Mouse (Mus musculus) monocyte, adult 5-6 weeks (primary cell): ENCODE data around the gene Ccdc102a. TPM values are rescaled to one million over a fixed set of nuclear protein-coding genes. Genes with fewer than 3 reads are reported as not detected.

Experiments used
- ATAC-seq: fragments of 153-309, 156-312 bp; replicated peaks from 2 replicates; pipeline ENCODE4 v1.8.0; 2017; ENCODE audit warnings: mild to moderate bottlenecking; ENCODE audit not compliant: low TSS enrichment, insufficient number of reproducible peaks, severe bottlenecking, poor library complexity, low FRiP score
- total RNA-seq: library from RNA; stranded (forward); fragments of 200-1000, 200-491, 200-594 nt; gene quantifications from 3 replicates; pipeline ENCODE4 v1.2.3, GENCODE M21; 2017

Gene Ccdc102a
- total RNA-seq, 1 experiment from 2014 or later = 1.8 TPM

DNA sequence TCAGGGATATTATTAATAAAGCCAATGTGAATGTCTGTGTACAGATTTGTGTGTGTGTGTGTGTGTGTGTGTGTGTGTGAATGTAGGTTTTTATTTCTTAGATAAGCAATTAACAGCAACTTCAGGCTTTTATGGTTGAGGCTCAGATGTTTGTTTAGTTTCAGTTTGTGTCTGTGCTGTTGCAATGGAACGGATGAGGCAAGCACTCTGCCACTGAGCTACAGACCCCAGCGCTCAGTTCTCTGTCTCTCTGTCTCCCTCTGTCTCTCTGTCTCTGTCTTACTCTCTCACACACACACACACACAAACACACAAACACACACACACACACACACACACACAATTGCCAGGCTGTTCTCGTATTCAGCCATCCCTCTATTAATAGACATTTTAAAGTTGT is 10.3 kb upstream of the Ccdc102a start:
- ATAC-seq = no peak

DNA sequence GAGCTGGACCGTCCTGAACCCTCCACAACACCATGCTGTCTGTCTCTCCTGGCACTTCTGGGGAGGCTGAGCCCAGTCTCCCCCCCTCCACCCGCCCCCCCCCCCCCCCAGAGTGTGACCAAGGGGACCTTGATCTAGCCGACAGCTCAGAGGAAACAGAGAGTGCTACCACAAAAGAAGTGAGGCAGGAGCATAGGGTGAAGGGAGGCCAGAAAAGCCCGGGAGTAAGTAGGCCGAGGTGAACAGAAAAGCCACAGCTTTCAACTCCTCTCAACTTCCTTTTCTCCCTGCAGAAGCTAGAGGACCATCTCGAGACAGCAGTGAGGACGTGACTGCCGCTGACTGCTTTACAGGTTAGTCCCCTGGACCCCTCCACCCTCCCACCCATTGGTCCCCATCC is 5.5 kb upstream of the Ccdc102a start, which contains the start of gene Adgrg5:
TSS of gene Adgrg5 (plus strand) at position 290 of the 400 bp plus-strand sequence.
- ATAC-seq = no peak

DNA sequence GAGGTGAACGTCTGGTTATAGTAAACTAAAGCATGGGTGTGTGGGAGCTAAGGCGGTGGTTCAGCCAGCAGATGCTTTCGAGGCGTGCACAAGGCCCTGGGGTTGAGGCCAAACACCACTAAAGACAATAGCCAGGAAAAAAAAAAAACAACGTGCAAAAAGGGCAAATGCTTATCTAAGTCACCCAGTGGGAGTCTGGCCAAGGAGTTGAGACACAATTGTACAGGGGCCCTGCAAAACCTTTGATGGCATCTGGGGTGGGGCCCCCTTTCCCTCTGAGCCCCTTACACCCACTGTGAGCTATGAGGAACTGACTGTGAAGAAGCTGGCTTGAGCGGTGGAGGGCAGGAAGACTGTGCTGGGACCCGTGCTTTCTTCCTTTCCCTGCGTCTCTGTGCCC is 4.7 kb upstream of the Ccdc102a start:
- no peak for ATAC-seq

- no peak for ATAC-seq
These were observed 4.3 kb upstream of the Ccdc102a start for GRCm38 (mm10) chr8:94922176-94922575.

DNA sequence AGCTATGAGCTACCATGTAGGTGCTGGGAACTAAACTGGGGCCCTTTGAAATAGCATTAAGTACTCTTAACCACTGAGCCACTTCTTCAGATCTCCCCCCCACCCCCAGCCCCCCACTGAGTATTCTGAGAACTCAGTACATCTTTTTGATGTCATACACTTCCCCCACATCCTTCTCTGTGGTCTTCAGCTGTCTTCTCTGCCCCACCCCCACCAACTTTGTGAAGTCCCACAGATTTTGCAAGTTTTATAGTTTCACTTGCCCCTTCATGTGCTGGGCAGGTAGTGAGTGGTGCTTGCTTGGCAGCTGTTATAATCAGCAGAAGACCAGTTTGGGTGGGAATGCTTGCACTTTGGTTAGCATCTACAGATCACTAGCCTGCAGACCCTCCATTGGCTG is 1.4 kb upstream of the Ccdc102a start:
- no peak for ATAC-seq

DNA sequence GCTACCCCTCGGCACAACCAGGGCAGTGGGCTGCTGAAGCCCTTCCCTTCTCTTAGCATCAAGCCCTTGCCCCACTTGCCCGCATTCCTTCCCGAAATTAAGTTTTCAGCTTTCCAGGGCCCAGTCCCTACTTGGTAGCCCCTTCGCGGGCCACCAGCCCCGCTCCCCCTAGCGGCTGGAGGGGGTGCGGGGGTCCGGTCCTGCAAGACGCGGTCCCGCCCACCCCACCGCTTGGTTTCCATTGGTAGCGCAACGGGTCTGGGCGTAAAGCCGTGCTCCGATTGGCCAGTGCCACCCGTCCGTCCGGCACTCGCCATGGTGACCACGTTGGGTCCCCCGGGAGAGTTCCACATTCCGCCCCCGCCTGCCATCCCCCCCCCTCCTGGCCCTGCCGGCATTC is 546 bp downstream of the Ccdc102a start:
- ATAC-seq = peak; percentile 83

DNA sequence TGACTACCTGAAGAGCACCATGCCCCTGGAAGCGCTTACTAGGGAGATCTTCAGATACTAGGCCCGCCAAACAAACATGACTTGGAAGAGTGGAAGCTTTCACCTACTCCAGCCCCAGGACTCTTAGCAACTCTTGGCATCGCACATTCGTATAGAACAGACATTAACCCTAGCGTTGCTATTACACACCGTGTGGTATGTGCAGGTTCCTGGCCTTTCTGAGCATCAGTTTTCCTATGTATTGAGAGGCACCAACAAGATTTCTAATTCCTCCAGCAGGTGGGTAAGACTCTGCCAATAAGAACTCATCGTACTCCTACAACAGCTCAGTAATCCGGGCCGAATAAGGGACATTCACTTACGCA is 956 bp downstream of the Ccdc102a start:
- no peak for ATAC-seq

GRCm38 (mm10) chr8:94916311-94916959 is 1.5 kb downstream of the Ccdc102a start:
- no peak for ATAC-seq

DNA sequence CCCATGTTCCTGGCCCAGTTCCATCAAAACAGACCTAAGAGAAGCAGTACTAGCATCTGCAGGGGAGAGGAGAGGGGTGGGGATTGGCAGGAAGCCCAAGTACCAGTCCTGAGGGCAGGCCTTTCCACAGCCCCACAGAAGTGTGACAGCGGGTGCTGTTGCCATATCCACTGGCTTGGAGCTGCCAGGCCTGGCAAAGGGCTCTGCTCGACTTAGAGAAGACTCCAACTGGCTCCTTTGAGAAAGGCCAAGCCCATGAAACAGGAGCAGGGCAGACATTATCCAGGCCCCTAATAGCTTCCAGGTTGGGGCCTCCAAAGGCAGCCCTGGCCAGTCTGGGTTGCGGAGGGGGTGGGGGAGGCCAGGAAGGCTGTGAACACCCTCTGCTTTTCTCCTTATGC is 3.2 kb downstream of the Ccdc102a start:
- no peak for ATAC-seq

DNA sequence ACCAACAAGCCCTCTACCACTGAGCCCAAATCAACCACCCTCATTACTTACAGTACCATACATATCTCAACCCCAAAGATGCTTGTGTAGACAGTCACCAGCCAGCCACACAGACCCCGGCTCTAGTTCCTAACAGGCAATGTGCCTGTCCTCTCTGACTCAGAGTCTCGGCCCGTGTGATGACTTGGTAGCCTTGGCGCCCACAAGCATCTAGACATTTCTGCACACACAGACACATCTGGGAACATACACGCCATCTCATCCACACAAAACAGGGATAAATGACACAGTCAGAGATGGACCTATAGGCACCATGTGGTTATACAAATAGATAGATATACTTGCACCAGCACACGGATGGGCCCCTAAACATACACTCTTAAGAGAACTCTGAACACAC is 3.6 kb downstream of the Ccdc102a start:
- ATAC-seq = no peak

DNA sequence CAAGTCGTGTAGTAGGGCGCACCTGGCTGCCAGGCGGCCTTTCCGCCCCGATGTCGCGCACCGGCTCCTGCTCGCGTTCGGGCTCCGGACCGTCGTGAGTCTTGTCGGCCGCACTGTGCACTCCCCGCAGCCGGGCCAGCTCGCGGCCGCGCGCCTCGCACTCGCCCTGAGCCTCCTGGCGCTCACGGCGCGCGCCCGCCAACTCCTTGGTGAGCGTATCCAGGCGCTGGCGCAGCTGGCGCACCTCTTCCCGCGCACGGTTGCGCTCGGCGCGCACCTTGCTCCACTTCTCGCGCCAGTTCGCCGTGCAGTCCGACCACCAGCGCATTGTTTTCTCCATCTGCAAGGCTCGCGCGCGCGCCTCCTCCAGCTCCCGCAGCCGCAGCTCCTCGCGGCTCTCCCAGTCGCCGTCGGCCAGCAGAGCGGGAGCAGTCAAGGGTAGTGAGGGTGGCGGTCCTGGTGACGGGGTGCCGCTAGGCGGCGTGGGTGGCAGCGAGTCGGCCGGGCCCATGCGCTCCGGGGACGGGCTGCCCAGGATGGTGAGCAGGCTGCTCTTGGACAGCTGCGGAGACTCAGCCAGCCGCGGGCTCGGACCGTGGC is 4.7 kb downstream of the Ccdc102a start:
- ATAC-seq = no peak

DNA sequence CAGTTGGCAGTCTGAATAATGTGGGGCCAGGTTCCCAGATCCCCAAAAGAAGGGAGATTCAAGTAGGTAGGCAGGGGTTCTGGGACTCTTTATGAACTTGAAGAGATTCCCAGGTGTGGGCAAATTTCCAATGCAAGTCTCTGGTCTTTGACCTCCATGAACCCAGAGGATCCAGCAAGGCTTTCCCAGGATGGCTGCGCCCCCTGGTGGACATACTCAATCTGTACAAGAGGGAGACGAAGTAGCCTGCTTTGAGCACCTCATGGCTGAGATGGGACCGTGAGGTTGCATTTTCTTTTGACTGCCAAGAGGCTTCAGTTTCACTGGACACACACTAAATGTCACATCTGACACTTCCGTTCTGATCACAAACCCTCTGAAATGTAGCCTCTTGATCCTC is 9.1 kb downstream of the Ccdc102a start:
- no peak; the same call in 1 of the 2 replicates for ATAC-seq

GRCm38 (mm10) chr8:94907591-94908300 is 10.2 kb downstream of the Ccdc102a start:
- no peak for ATAC-seq

GRCm38 (mm10) chr8:94904450-94905175 is 13.3 kb downstream of the Ccdc102a start:
- no peak for ATAC-seq

DNA sequence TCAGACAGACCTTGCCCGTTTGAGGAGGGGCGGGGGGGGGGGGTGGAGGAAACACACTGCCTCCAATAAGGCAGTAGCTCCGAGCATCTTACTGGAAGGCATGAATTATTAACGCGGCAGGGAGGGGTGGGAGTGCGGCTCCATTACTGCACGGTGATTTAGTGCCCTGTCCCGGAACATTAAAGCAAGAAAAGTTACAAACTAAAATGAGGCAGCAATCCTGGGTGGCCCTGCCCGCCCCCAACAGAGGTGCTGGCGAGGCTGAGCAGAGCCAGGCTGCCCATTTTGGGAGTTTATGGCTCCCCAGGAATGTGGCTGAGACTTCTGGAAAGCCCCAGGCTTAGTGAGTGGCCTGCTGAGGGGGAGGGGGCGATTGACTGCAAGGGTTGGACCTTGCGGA is 14.2 kb downstream of the Ccdc102a start:
- ATAC-seq = no peak

DNA sequence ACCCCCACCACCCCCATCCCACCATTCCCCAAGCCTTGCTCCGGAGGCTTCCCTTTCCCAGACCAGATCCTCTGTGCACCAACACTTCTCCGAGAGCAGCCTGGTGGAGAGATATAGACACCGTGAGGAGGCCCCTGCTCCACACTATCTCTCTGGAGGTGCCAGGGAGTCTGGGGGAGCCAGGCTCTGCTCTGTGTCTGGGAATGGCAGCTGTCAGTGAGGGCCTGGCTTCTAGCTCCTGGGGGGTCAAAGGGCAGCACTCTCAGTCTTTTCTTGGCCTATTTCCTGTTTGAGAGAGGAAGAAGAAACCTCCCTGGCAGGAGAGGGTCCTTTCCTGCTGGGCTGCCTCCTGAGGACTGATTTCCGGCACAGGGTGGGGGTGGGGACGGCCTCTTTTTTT is 16.9 kb downstream of the Ccdc102a start:
- ATAC-seq = no peak

DNA sequence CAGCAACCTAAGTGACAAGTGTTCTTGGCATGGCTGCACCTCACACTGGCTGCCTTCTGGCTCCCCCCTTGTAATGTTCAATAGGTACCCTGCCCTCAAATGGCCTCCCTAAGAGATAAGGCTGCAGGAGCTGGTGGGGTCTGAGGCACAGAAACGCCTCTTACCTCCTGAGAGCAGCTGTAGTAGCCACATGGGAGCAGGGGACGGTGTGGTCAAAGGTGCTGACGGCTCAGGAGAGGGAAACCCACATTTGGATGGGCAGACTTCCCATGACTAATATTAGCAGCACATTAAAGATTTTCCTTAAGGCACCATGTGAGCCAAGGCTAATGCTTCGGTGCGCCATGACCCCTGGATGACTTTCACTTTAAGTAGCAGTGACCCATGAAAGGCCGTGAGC is 17.3 kb downstream of the Ccdc102a start:
- ATAC-seq = no peak

DNA sequence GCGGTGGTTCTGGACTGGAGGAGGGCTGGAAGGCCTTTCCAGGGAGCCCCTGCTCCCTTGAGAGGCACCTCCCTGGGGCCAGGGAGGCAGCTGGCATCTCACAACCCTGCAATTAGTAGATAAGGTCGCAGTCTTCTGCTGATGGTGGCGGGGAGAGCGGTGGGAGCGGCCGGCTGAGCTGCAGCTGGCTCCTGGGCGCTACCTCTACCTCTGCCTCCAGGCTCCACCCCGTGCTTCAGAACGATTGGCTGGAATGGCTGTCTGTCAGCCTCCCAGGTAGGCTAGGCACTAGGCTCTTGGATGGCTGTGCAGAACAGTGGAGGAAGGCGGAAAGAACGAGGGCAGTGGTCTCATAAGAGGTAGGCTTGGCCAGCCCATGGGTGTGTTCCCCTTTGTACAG is 18.6 kb downstream of the Ccdc102a start:
- no peak for ATAC-seq

GRCm38 (mm10) chr8:94892917-94893316 is 25.0 kb downstream of the Ccdc102a start:
- no peak for ATAC-seq
